Mouse (Mus musculus): ENCODE data around the gene Cdkal1. TPM values are rescaled to one million over a fixed set of nuclear protein-coding genes. Genes with fewer than 3 reads are reported as not detected.

The Cdkal1 gene
- polyA plus RNA-seq, 1 experiment from 2014 or later: 25.9 TPM

- H3K36me3 ChIP-seq: no peaks in the 10 kb centered on the region
- peak overlapping the region; percentile 67 for H3K27ac ChIP-seq
- 53% methylated on average over 4 of the region's 4 CpGs for WGBS
- peaks cover 19% of the 10 kb centered on the region for H3K4me1 ChIP-seq
- H3K27me3 ChIP-seq (ENCODE audit: insufficient read depth, poor library complexity, severe bottlenecking): no peaks in the 10 kb centered on the region
- DNase-seq (ENCODE audit: low spot score): no peak
- H3K9me3 ChIP-seq: no peaks in the 10 kb centered on the region
- H3K4me3 ChIP-seq: no peak overlapping the region
Observed at GRCm38 (mm10) chr13:29504861-29505568, 350.5 kb downstream of the Cdkal1 start.

GRCm38 (mm10) chr13:29503147-29504044, 352.1 kb downstream of the Cdkal1 start:
- Histone ChIP-seq H3K27me3 (ENCODE audit: insufficient read depth, poor library complexity, severe bottlenecking) (no peaks in the 10 kb centered on the region), H3K36me3 (no peaks in the 10 kb centered on the region), H3K4me3 (no peak overlapping the region), H3K27ac (no peak overlapping the region), H3K9me3 (no peaks in the 10 kb centered on the region), H3K4me1 (peaks cover 19% of the 10 kb centered on the region)
- no peak for DNase-seq (ENCODE audit: low spot score)
- WGBS: 73% methylated on average over 6 of the region's 6 CpGs

- H3K36me3 ChIP-seq: no peaks in the 10 kb centered on the region
- H3K4me1 ChIP-seq: peaks cover 19% of the 10 kb centered on the region
- no peak overlapping the region for H3K4me3 ChIP-seq
- DNase-seq (ENCODE audit: low spot score): no peak
- no peak overlapping the region for H3K27ac ChIP-seq
- H3K27me3 ChIP-seq (ENCODE audit: insufficient read depth, poor library complexity, severe bottlenecking): no peaks in the 10 kb centered on the region
- WGBS: 70% methylated on average over 5 of the region's 5 CpGs
- no peaks in the 10 kb centered on the region for H3K9me3 ChIP-seq
Observed at GRCm38 (mm10) chr13:29502481-29503146, 352.9 kb downstream of the Cdkal1 start.

GRCm38 (mm10) chr13:29501173-29501572, 354.3 kb downstream of the Cdkal1 start:
- no peaks in the 10 kb centered on the region for H3K36me3 ChIP-seq
- 73% methylated on average over 2 of the region's 2 CpGs for WGBS
- DNase-seq (ENCODE audit: low spot score): no peak
- no peaks in the 10 kb centered on the region for H3K9me3 ChIP-seq
- H3K4me1 ChIP-seq: peaks cover 19% of the 10 kb centered on the region
- H3K27me3 ChIP-seq (ENCODE audit: insufficient read depth, poor library complexity, severe bottlenecking): no peaks in the 10 kb centered on the region
- no peak overlapping the region for H3K27ac ChIP-seq
- no peak overlapping the region for H3K4me3 ChIP-seq

GRCm38 (mm10) chr13:29499750-29500149, 355.7 kb downstream of the Cdkal1 start:
- no peaks in the 10 kb centered on the region for H3K36me3 ChIP-seq
- 75% methylated on average over 2 of the region's 2 CpGs for WGBS
- DNase-seq (ENCODE audit: low spot score): no peak

GRCm38 (mm10) chr13:29497286-29497685, 358.2 kb downstream of the Cdkal1 start:
- H3K27me3 ChIP-seq (ENCODE audit: insufficient read depth, poor library complexity, severe bottlenecking): no peaks in the 10 kb centered on the region
- 79% methylated on average over 7 of the region's 7 CpGs for WGBS
- no peak overlapping the region for H3K27ac ChIP-seq
- H3K36me3 ChIP-seq: no peaks in the 10 kb centered on the region
- H3K4me3 ChIP-seq: no peak overlapping the region
- no peaks in the 10 kb centered on the region for H3K9me3 ChIP-seq
- DNase-seq (ENCODE audit: low spot score): no peak
- H3K4me1 ChIP-seq: peaks cover 5% of the 10 kb centered on the region; the same call in 1 of the 2 replicates

More at GRCm38 (mm10) chr13:29499750-29500149, 355.7 kb downstream of the Cdkal1 start:
- no peak overlapping the region for H3K27ac ChIP-seq
- H3K27me3 ChIP-seq (ENCODE audit: insufficient read depth, poor library complexity, severe bottlenecking): no peaks in the 10 kb centered on the region
- H3K4me3 ChIP-seq: no peak overlapping the region
- H3K4me1 ChIP-seq: peaks cover 13% of the 10 kb centered on the region; the same call in 1 of the 2 replicates
- H3K9me3 ChIP-seq: no peaks in the 10 kb centered on the region

GRCm38 (mm10) chr13:29490341-29490740, 365.1 kb downstream of the Cdkal1 start:
- WGBS: 94% methylated on average over 8 of the region's 8 CpGs
- H3K36me3 ChIP-seq: no peaks in the 10 kb centered on the region
- no peak overlapping the region for H3K4me3 ChIP-seq
- H3K27me3 ChIP-seq (ENCODE audit: insufficient read depth, poor library complexity, severe bottlenecking): no peaks in the 10 kb centered on the region
- H3K27ac ChIP-seq: no peak overlapping the region
- H3K4me1 ChIP-seq: no peaks in the 10 kb centered on the region; the same call in 1 of the 2 replicates
- no peak for DNase-seq (ENCODE audit: low spot score)
- no peaks in the 10 kb centered on the region for H3K9me3 ChIP-seq

- 84% methylated on average over 5 of the region's 5 CpGs for WGBS
- Histone ChIP-seq H3K36me3 (no peaks in the 10 kb centered on the region), H3K9me3 (no peaks in the 10 kb centered on the region), H3K4me1 (peaks cover under 1% of the 10 kb centered on the region; the same call in 1 of the 2 replicates), H3K27me3 (ENCODE audit: insufficient read depth, poor library complexity, severe bottlenecking) (no peaks in the 10 kb centered on the region), H3K27ac (no peak overlapping the region), H3K4me3 (no peak overlapping the region)
- no peak for DNase-seq (ENCODE audit: low spot score)
Observed at GRCm38 (mm10) chr13:29489476-29489875, 366.0 kb downstream of the Cdkal1 start.

GRCm38 (mm10) chr13:29486709-29487108, 368.8 kb downstream of the Cdkal1 start:
- Histone ChIP-seq H3K27ac (no peak overlapping the region), H3K4me3 (no peak overlapping the region), H3K9me3 (no peaks in the 10 kb centered on the region), H3K27me3 (ENCODE audit: insufficient read depth, poor library complexity, severe bottlenecking) (no peaks in the 10 kb centered on the region), H3K36me3 (no peaks in the 10 kb centered on the region), H3K4me1 (peaks cover 2% of the 10 kb centered on the region; the same call in 1 of the 2 replicates)
- WGBS: 88% methylated on average over 3 of the region's 3 CpGs
- no peak for DNase-seq (ENCODE audit: low spot score)

GRCm38 (mm10) chr13:29483950-29484349, 371.5 kb downstream of the Cdkal1 start:
- 69% methylated on average over 3 of the region's 3 CpGs for WGBS
- no peak for DNase-seq (ENCODE audit: low spot score)

GRCm38 (mm10) chr13:29482147-29482863, 373.2 kb downstream of the Cdkal1 start:
- no peaks in the 10 kb centered on the region for H3K27me3 ChIP-seq (ENCODE audit: insufficient read depth, poor library complexity, severe bottlenecking)
- H3K4me3 ChIP-seq: no peak overlapping the region
- 91% methylated on average over 9 of the region's 9 CpGs for WGBS
- H3K4me1 ChIP-seq: 0 out of 2 replicates have a peak, but pooled peaks cover 2% of the 10 kb centered on the region
- no peaks in the 10 kb centered on the region for H3K36me3 ChIP-seq
- H3K27ac ChIP-seq: no peak overlapping the region
- no peak for DNase-seq (ENCODE audit: low spot score)
- H3K9me3 ChIP-seq: no peaks in the 10 kb centered on the region

More at GRCm38 (mm10) chr13:29483950-29484349, 371.5 kb downstream of the Cdkal1 start:
- Histone ChIP-seq H3K9me3 (no peaks in the 10 kb centered on the region), H3K27me3 (ENCODE audit: insufficient read depth, poor library complexity, severe bottlenecking) (no peaks in the 10 kb centered on the region), H3K27ac (no peak overlapping the region), H3K4me1 (peaks cover 2% of the 10 kb centered on the region; the same call in 1 of the 2 replicates), H3K36me3 (no peaks in the 10 kb centered on the region), H3K4me3 (no peak overlapping the region)

- Histone ChIP-seq H3K9me3 (no peaks in the 10 kb centered on the region), H3K4me1 (peaks cover 5% of the 10 kb centered on the region; the same call in 1 of the 2 replicates), H3K4me3 (no peak overlapping the region), H3K36me3 (0 out of 2 replicates have a peak, but pooled peaks cover 2% of the 10 kb centered on the region), H3K27ac (no peak overlapping the region), H3K27me3 (ENCODE audit: insufficient read depth, poor library complexity, severe bottlenecking) (no peaks in the 10 kb centered on the region)
- no peak for DNase-seq (ENCODE audit: low spot score)
- 49% methylated on average over 4 of the region's 4 CpGs for WGBS
Observed at GRCm38 (mm10) chr13:29476421-29476820, 379.1 kb downstream of the Cdkal1 start.
